Mouse (Mus musculus) ES-E14 (cell line): Measurements from ENCODE around the gene Tmem87b. TPM values are rescaled to one million over a fixed set of nuclear protein-coding genes. Genes with fewer than 3 reads are reported as not detected.
A peak's percentile ranks its signal among the peaks of the same experiment; 100 is the strongest.

Source experiments
- DNase-seq: peaks from one replicate; pipeline ENCODE4 v3.0.0-alpha.2; 2013; ENCODE audit warnings: low read depth, low spot score
- H3K27ac ChIP-seq: 2 replicates; pipeline ENCODE4 v1.5.1; 2012; ENCODE audit warnings: low read depth, mild to moderate bottlenecking, low read length, moderate library complexity, mixed read lengths; ENCODE audit not compliant: poor library complexity, insufficient read depth, severe bottlenecking
- H3K36me3 ChIP-seq: 2 replicates; pipeline ENCODE4 v1.6.1; 2012; ENCODE audit warnings: mild to moderate bottlenecking, low read length, moderate library complexity, mixed read lengths; ENCODE audit not compliant: control insufficient read depth, poor library complexity, insufficient read depth, severe bottlenecking
- H3K4me1 ChIP-seq, 2 experiments: fragments of 150-350 bp in 1 of 2; sonication (generic) in 1 of 2; 2 replicates each; pipeline ENCODE4 v1.6.1; 2012; ENCODE audit warnings: low read length in 2 of 2, mild to moderate bottlenecking in 1 of 2, mixed read lengths in 1 of 2; ENCODE audit not compliant: control insufficient read depth in 2 of 2, insufficient read depth in 2 of 2, poor library complexity in 1 of 2
- H3K4me3 ChIP-seq, 2 experiments: fragments of 150-350 bp in 1 of 2; sonication (generic) in 1 of 2; 2 replicates each; pipeline ENCODE4 v1.5.1; 2012; ENCODE audit warnings: low read length in 2 of 2, low read depth in 1 of 2, mild to moderate bottlenecking in 1 of 2, mixed read lengths in 1 of 2; ENCODE audit not compliant: insufficient read depth in 1 of 2, poor library complexity in 1 of 2, severe bottlenecking in 1 of 2
- H3K9ac ChIP-seq: 2 replicates; pipeline ENCODE4 v1.6.1; 2012; ENCODE audit warnings: low read depth, mild to moderate bottlenecking, low read length, mixed read lengths; ENCODE audit not compliant: poor library complexity, insufficient read depth, severe bottlenecking
- H3K9me3 ChIP-seq: fragments of 150-350 bp; sonication (generic); 2 replicates; pipeline ENCODE4 v1.6.1; 2012; ENCODE audit warnings: low read depth, mild to moderate bottlenecking, low read length; ENCODE audit not compliant: control insufficient read depth, insufficient read depth
- CHD2 ChIP-seq: IDR thresholded peaks from 2 replicates; pipeline ENCODE4 v1.6.1; 2014; ENCODE audit warnings: mild to moderate bottlenecking, low read depth, low read length, inconsistent platforms
- HCFC1 ChIP-seq: IDR thresholded peaks from 2 replicates; pipeline ENCODE4 v1.6.1; 2012; ENCODE audit warnings: low read length, inconsistent platforms, borderline replicate concordance; ENCODE audit not compliant: insufficient read depth
- MAFK ChIP-seq: IDR thresholded peaks from 2 replicates; pipeline ENCODE4 v1.6.1; 2014; ENCODE audit warnings: mild to moderate bottlenecking, low read depth, low read length, inconsistent platforms; ENCODE audit not compliant: insufficient read depth
- ZC3H11A ChIP-seq: IDR thresholded peaks from 2 replicates; pipeline ENCODE4 v1.6.1; 2012; ENCODE audit warnings: low read depth, mild to moderate bottlenecking, inconsistent platforms, low read length, borderline replicate concordance
- ZNF384 ChIP-seq: IDR thresholded peaks from 2 replicates; pipeline ENCODE4 v1.6.1; 2012; ENCODE audit warnings: low read depth, low read length, inconsistent platforms
- in situ Hi-C, 2 experiments: fragments of 600-800 bp; cut with MboI; formaldehyde crosslinking; loops; one replicate each; pipeline ENCODE4 v1.15.1; 2025; ENCODE audit warnings: low sequenced_read_pairs in 2 of 2, inconsistent platforms in 1 of 2; ENCODE audit not compliant: unreplicated experiment in 2 of 2
- total RNA-seq: library from RNA; depleted of rRNA; stranded (reverse); fragments of 300-350 nt; gene quantifications from 2 replicates; pipeline ENCODE4 v1.2.3, GENCODE M21; 2012

Tmem87b gene
- total RNA-seq, 1 experiment: 19.4 TPM

- DNase-seq: peak; percentile 24
- in situ Hi-C loops: loop anchor here in 1 of 2 experiments (10.0 kb wide), 1 partner anchor 118 kb away; the partner anchor contains the start of gene Mertk
- Histone ChIP-seq H3K9me3 (no peaks in the 10 kb centered on the region), H3K4me1 (peaks cover 0 to 10% of the 10 kb centered on the region in 2 experiments; a peak in 1 of 4 replicates), H3K4me3 (0 out of 4 replicates have a peak overlapping the region, but pooled peaks of 1 of the 2 experiments have one; percentile 6), H3K36me3 (no peaks in the 10 kb centered on the region), H3K9ac (no peak overlapping the region), H3K27ac (no peak overlapping the region)
- no peak for TF ChIP-seq ZC3H11A
- no peak for TF ChIP-seq CHD2
- TF ChIP-seq ZNF384: no peak
- TF ChIP-seq HCFC1: no peak
- TF ChIP-seq MAFK: no peak
These were observed 5.2 kb upstream of the Tmem87b start for GRCm38 (mm10) chr2:128812761-128813160.

- Histone ChIP-seq H3K9me3 (no peaks in the 10 kb centered on the region), H3K4me1 (peaks cover 2 to 11% of the 10 kb centered on the region in 2 experiments; a peak in 2 of 4 replicates), H3K27ac (no peak overlapping the region), H3K4me3 (no peak overlapping the region), H3K9ac (no peak overlapping the region), H3K36me3 (no peaks in the 10 kb centered on the region)
- in situ Hi-C loops: loop anchor here in 1 of 2 experiments (10.0 kb wide), 1 partner anchor 122 kb away; the partner anchor contains the start of gene Mertk
- TF ChIP-seq CHD2: no peak
- DNase-seq: no peak
These were observed 1.6 kb upstream of the Tmem87b start for GRCm38 (mm10) chr2:128816311-128816710.

- no peak overlapping the region for H3K9ac ChIP-seq
These were observed 1.0 kb upstream of the Tmem87b start for GRCm38 (mm10) chr2:128816916-128817315.

GRCm38 (mm10) chr2:128817387-128817785, 532 bp upstream of the Tmem87b start:
- no peak for TF ChIP-seq ZC3H11A
- peak; percentile 76 for TF ChIP-seq MAFK
- 0 out of 2 replicates have a peak, but pooled peaks have one; percentile 34 for TF ChIP-seq HCFC1
- in situ Hi-C loops: loop anchor here in 1 of 2 experiments (10.0 kb wide), 1 partner anchor 123 kb away; the partner anchor contains the start of gene Mertk
- no peak for DNase-seq
- Histone ChIP-seq H3K9ac (no peak overlapping the region), H3K36me3 (no peaks in the 10 kb centered on the region), H3K27ac (no peak overlapping the region), H3K4me1 (peaks cover 2 to 10% of the 10 kb centered on the region in 2 experiments; a peak in 2 of 4 replicates), H3K4me3 (peak overlapping the region; percentile 39 to 67), H3K9me3 (no peaks in the 10 kb centered on the region)

More at GRCm38 (mm10) chr2:128816916-128817315, 1.0 kb upstream of the Tmem87b start:
- H3K4me3 ChIP-seq: peak overlapping the region in 1 of 2 experiments; percentile 67; a peak in 2 of 4 replicates
- H3K4me1 ChIP-seq: peaks cover 2 to 12% of the 10 kb centered on the region in 2 experiments; a peak in 2 of 4 replicates
- peak; percentile 3 for DNase-seq
- no peak overlapping the region for H3K27ac ChIP-seq
- TF ChIP-seq MAFK: no peak
- TF ChIP-seq HCFC1: no peak
- no peak for TF ChIP-seq CHD2
- TF ChIP-seq ZNF384: no peak
- TF ChIP-seq ZC3H11A: no peak
- H3K36me3 ChIP-seq: no peaks in the 10 kb centered on the region
- no peaks in the 10 kb centered on the region for H3K9me3 ChIP-seq
- in situ Hi-C loops: loop anchor here in 1 of 2 experiments (10.0 kb wide), 1 partner anchor 122 kb away; the partner anchor contains the start of gene Mertk
